Mouse (Mus musculus) central nervous system, embryonic 14 days (tissue): ENCODE results near the gene Tmeff1. TPM values are rescaled to one million over a fixed set of nuclear protein-coding genes. Genes with fewer than 3 reads are reported as not detected.

Experiments
- polyA plus RNA-seq: library from polyadenylated mRNA; depleted of rRNA; stranded (reverse); fragments of >200 nt; gene quantifications from 2 replicates; pipeline ENCODE4 v1.2.3, GENCODE M21; 2012; rRNA removed

The Tmeff1 gene
- polyA plus RNA-seq = 289 and 314 TPM in 2 replicates

DNA sequence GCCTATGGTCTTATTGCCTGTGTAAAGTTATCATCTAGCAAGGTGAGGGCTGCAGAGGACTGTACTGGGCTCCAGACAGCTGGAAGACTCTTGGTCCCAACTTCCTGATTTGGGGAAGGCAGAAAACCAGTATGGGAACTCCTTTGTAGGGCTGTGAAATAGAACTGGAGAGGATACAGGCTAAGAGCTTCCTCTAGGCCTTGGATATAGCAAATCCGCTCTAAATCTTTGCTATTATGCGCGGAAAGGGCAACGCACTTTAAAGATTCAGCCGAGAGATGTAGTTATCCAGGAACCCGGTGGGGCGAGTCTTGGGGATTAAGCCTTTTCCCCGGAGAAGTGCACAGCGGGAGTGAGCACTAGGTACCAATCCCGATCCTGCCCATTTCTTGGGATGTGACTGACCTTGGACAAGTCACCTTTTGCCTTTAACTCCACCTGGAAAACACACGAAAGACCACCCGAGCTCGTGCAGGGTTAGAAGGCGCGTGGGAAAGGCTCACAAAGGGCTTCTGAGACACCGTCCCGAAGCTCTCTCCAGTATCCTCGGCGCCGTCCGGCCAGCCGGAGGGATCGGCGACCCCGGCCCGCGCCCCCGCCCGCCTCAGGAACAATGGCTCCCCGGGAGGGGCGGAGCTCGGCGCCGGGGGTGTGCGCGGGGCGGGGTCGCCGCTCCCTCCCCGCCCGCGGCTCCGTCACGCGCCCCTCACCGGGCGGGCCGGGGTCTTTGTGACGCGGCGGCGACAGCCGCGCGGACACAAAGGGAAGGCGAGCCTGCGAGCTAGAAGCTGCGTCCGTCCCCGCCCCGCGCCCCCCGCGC is at the start of gene Tmeff1:
Gene Tmeff1, plus strand, starts transcription at position 754 of the 820 bp plus-strand sequence.

DNA sequence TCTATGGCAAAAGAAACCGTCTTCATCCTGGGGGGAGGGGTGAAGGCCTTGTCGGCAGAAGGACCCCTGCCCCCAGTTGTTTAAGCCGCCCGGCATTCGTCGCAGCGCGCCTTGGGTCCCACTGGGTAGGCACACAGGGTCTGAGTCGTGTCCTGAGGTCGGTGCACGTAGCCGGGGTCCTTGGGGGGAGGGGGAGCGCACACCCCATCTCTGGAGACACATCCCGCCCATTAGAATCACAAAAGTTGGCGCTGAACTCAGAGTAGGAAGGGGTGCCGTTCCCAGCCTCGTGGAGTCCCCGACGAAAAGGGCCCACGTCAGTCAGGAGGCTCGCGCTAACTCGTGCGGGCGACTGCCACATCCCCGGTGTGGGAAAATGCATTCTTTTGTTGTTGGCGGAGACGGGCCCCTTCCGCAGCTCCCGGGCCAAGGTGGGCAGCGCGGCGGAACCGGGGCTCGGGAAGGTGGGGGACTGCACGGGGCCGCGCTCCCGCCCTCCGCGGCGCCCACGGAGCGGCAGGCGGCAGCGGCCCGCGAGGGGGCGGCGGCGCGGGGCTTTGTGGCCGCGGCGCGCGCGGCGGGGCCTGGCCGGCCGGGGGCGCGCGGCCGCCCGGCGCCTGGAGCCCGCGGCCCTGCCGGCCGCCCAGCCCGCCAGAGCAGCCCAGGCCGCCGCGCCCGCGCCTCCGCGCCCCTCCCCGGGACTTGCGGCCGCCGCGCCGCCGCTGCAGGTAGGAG is 45.0 kb upstream of the Tmeff1 start, which contains the start of gene Msantd3:
Gene Msantd3, plus strand, starts transcription at position 95 of the 735 bp plus-strand sequence.

DNA sequence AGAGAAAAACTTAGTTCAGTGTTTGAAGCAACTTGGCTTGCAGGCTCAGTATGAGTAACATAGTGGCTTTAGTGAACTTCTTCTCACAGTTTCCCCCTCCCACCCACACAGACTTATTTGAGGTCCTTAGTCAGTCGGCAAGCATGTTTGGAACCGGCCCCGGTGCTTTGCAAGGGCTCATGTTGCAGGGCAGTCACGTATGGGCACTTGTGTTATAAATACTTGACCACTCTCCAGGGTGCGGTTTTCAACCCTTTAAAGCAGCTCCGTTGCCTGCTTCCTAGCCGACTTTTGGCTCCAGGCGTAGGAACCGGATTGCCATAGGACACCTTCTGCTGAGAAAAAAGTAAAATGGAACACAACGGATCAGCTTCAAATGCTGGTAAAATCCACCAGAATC is 78.3 kb downstream of the Tmeff1 start, which contains the start of gene Cavin4:
Gene Cavin4, plus strand, starts transcription at position 244 of the 400 bp plus-strand sequence.

Other genes starting within 250 kb of the Tmeff1 start
- gene Tex10, start 111.7 kb upstream of the Tmeff1 start, polyA plus RNA-seq = 29.9 and 34.3 TPM in 2 replicates
- 59.6 and 72.8 TPM in 2 replicates for gene Msantd3, start 45.2 kb upstream of the Tmeff1 start, polyA plus RNA-seq
- gene Cavin4, start 78.3 kb downstream of the Tmeff1 start, polyA plus RNA-seq = 3.0 and 4.1 TPM in 2 replicates